25 mouse cellular contexts compared by ENCODE assay signal in genomic region chr1:136569206-136569605, GRCm38 (mm10). TPM values are rescaled to one million over a fixed set of nuclear protein-coding genes. Genes with fewer than 3 reads are reported as not detected.
DNase-seq lines count a peak whose midpoint lies in the region; ATAC-seq and TF ChIP-seq lines count a peak whose summit lies in the region.
"Had no signal": no experiment of that assay in that cellular context is flagged by ENCODE, and none has a peak within 500 bp of the region (broad histone marks: within the 10 kb centered on the region; RNA-seq: fewer than 3 reads in every experiment).

No protein-coding gene starts in this region.

- WGBS in neural tube, embryonic 13.5 days, result 69% methylated on average over 8 of the region's 8 CpGs

- no peaks in the 10 kb centered on the region for H3K9me3 ChIP-seq in neural tube, embryonic 13.5 days
- H3K9me3 ChIP-seq in E14TG2a.4 (ENCODE audit: low read length) (no peaks in the 10 kb centered on the region), ES-E14 (ENCODE audit: control insufficient read depth, insufficient read depth, low read depth, low read length) (no peaks in the 10 kb centered on the region)
- H3K9me3 ChIP-seq: embryonic facial prominence, embryonic 13.5 days; forebrain, embryonic 10.5 days; forebrain, embryonic 15.5 days; G1E; hindbrain, embryonic 10.5 days; intestine, embryonic 15.5 days; liver, embryonic 15.5 days; lung, embryonic 15.5 days; stomach, embryonic 15.5 days had no signal

- no peaks in the 10 kb centered on the region for H3K36me3 ChIP-seq in neural tube, embryonic 13.5 days
- no peaks in the 10 kb centered on the region for H3K36me3 ChIP-seq in E14TG2a.4 (ENCODE audit: insufficient read depth, low read length)
- H3K36me3 ChIP-seq in ES-E14 (ENCODE audit: control insufficient read depth, insufficient read depth, low read length, poor library complexity, severe bottlenecking), result peaks cover 3% of the 10 kb centered on the region; the same call in 1 of the 2 replicates
- H3K36me3 ChIP-seq: embryonic facial prominence, embryonic 13.5 days; forebrain, embryonic 10.5 days; forebrain, embryonic 15.5 days; G1E; hindbrain, embryonic 10.5 days; intestine, embryonic 15.5 days; liver, embryonic 15.5 days; lung, embryonic 15.5 days; stomach, embryonic 15.5 days had no signal

- in situ Hi-C loops in ES-E14 (cut with MboI; ENCODE audit: low sequenced_read_pairs in 2 of 2, unreplicated experiment in 2 of 2), result loop anchor here in 1 of 2 experiments (25.0 kb wide), 1 partner anchor 168 kb away; no protein-coding TSS in a partner anchor

- 0 out of 2 replicates have a peak overlapping the region, but pooled peaks have one; percentile 47 for H3K4me2 ChIP-seq in neural tube, embryonic 13.5 days
- H3K4me2 ChIP-seq: lung, embryonic 15.5 days had no signal

- no peak for DNase-seq in neural tube, embryonic 10.5 days (ENCODE audit: extremely low spot score, low spot score)
- no peak for DNase-seq in ES-E14 (ENCODE audit: low read depth, low spot score)
- DNase-seq in urinary bladder, postnatal 4 days (ENCODE audit: low spot score in 2 of 2), result no peak
- no peak for DNase-seq in gastrocnemius, postnatal 25 days
- DNase-seq: adrenal gland, postnatal 14 days; cerebellum, adult 11-12 months; cerebellum, postnatal 10 days; heart, postnatal 14 days; layer of hippocampus, postnatal 36 days; left cerebral cortex, postnatal 4 days; thymus, adult 18-20 months; thymus, postnatal 4 days had no signal

- no peak overlapping the region for H3K27ac ChIP-seq in neural tube, embryonic 13.5 days (replicated peaks)
- H3K27ac ChIP-seq in ES-E14 (ENCODE audit: insufficient read depth, low read depth, low read length, poor library complexity, severe bottlenecking), result peak overlapping the region; percentile 98
- H3K27ac ChIP-seq: embryonic facial prominence, embryonic 13.5 days; forebrain, embryonic 15.5 days; hindbrain, postnatal 0 days; intestine, embryonic 15.5 days; liver, embryonic 15.5 days; lung, embryonic 15.5 days; stomach, embryonic 15.5 days had no signal

- H3K4me3 ChIP-seq in neural tube, embryonic 13.5 days, result no peak overlapping the region
- peak overlapping the region; percentile 77 for H3K4me3 ChIP-seq in E14TG2a.4 (replicated peaks; ENCODE audit: low read length)
- peak overlapping the region; percentile 17 to 77 for H3K4me3 ChIP-seq in ES-E14 (ENCODE audit: insufficient read depth in 1 of 2, low read depth in 1 of 2, low read length in 2 of 2, poor library complexity in 1 of 2, severe bottlenecking in 1 of 2)
- H3K4me3 ChIP-seq: forebrain, embryonic 15.5 days; intestine, embryonic 15.5 days; liver, embryonic 15.5 days; lung, embryonic 15.5 days; stomach, embryonic 15.5 days had no signal

- ATAC-seq in neural tube, embryonic 13.5 days (ENCODE audit: low read depth), result no peak
- ATAC-seq: forebrain, embryonic 15.5 days; hindbrain, postnatal 0 days; midbrain, embryonic 16.5 days had no signal

- no peak for TF ChIP-seq CTCF in E14TG2a.4 (conservative IDR thresholded peaks at IDR 0.05; ENCODE audit: low read length)

- H3K4me1 ChIP-seq in neural tube, embryonic 13.5 days (replicated peaks), result peaks cover 11% of the 10 kb centered on the region
- H3K4me1 ChIP-seq in E14TG2a.4 (replicated peaks; ENCODE audit: low read depth, low read length) (peaks cover 66% of the 10 kb centered on the region), ES-E14 (ENCODE audit: control insufficient read depth in 2 of 2, insufficient read depth in 2 of 2, low read length in 2 of 2, poor library complexity in 1 of 2) (peaks cover 7 to 9% of the 10 kb centered on the region in 2 experiments)
- H3K4me1 ChIP-seq: intestine, embryonic 15.5 days; lung, embryonic 15.5 days had no signal

- H3K27me3 ChIP-seq in neural tube, embryonic 13.5 days, result no peaks in the 10 kb centered on the region
- H3K27me3 ChIP-seq in E14TG2a.4 (ENCODE audit: insufficient read depth, low read length), result no peaks in the 10 kb centered on the region
- H3K27me3 ChIP-seq: forebrain, embryonic 15.5 days; intestine, embryonic 15.5 days; liver, embryonic 15.5 days; lung, embryonic 15.5 days; stomach, embryonic 15.5 days had no signal

- H3K9ac ChIP-seq in neural tube, embryonic 13.5 days, result no peak overlapping the region
- H3K9ac ChIP-seq in ES-E14 (ENCODE audit: insufficient read depth, low read depth, low read length, poor library complexity, severe bottlenecking), result peak overlapping the region; percentile 83
- H3K9ac ChIP-seq: embryonic facial prominence, embryonic 13.5 days; forebrain, embryonic 15.5 days; intestine, embryonic 15.5 days; liver, embryonic 15.5 days; lung, embryonic 15.5 days; stomach, embryonic 15.5 days had no signal

TF ChIP-seq in ES-E14, 5 proteins besides CTCF, POLR2A, EP300 and RAD21:
- TF ChIP-seq MAFK (IDR thresholded peaks at IDR 0.05; ENCODE audit: insufficient read depth, low read depth, low read length), result 0 out of 2 replicates have a peak, but pooled peaks have one; percentile 19
- TF ChIP-seq CHD2 (IDR thresholded peaks at IDR 0.05; ENCODE audit: low read depth, low read length), result no peak

RNA-seq across cellular contexts. Expression of gene Zfp281, which starts 55.5 kb away (rescaled TPM):
- 26.3 and 27.2 TPM in 2 replicates for polyA plus RNA-seq in neural tube, embryonic 13.5 days (2015; fragmentation: Nextera tagmentation; extraction: Ambion mirVana)
- total RNA-seq in ES-E14 (2012; rRNA removed), result 65.0 and 65.5 TPM in 2 replicates
- total RNA-seq in gastrocnemius, postnatal 25 days (2021), result 10 to 100 TPM in 1 of 2 experiments, 1 to 10 TPM in 1; 8.3 to 10.2 TPM
